In genomic region chr17:5238387-5239245, GRCm38 (mm10) we compare ENCODE assay signal across 8 mouse cellular contexts.
A peak's percentile ranks its signal among the peaks of the same experiment; 100 is the strongest.
DNase-seq lines count a peak whose midpoint lies in the region; ATAC-seq and TF ChIP-seq lines count a peak whose summit lies in the region.

No protein-coding gene starts in this region.

- peaks cover 60% of the 10 kb centered on the region for H3K4me1 ChIP-seq in bone marrow macrophage, adult 2 months (ENCODE audit: control insufficient read depth, insufficient read depth, low read length)
- peaks cover 18% of the 10 kb centered on the region for H3K4me1 ChIP-seq in liver, embryonic 12.5 days
- peaks cover 11% of the 10 kb centered on the region for H3K4me1 ChIP-seq in cerebellum, adult 2 months (ENCODE audit: control insufficient read depth, insufficient read depth, low read length)

- no peak for DNase-seq in layer of hippocampus, adult 2 months (ENCODE audit: low spot score in 2 of 2)
- DNase-seq in layer of hippocampus, postnatal 25 days (ENCODE audit: extremely low spot score in 1 of 2, low spot score in 1 of 2) = no peak
- peak; percentile 60 to 62 for DNase-seq in spleen, postnatal 36 days (ENCODE audit: low spot score in 2 of 2)
- DNase-seq in yolk sac, embryonic 10.5 days (ENCODE audit: low spot score) = no peak
- DNase-seq in embryo, embryonic 10.5 days (ENCODE audit: low spot score) = no peak
- no peak for DNase-seq in cerebellum, adult 2 months

- ATAC-seq in liver, embryonic 12.5 days = no peak

- H3K9ac ChIP-seq in liver, embryonic 12.5 days = no peak overlapping the region

- H3K9me3 ChIP-seq in liver, embryonic 12.5 days (replicated peaks) = no peaks in the 10 kb centered on the region

- no peak overlapping the region for H3K4me3 ChIP-seq in layer of hippocampus, adult 2 months
- H3K4me3 ChIP-seq in bone marrow macrophage, adult 2 months (ENCODE audit: insufficient read depth, low read length) = peak overlapping the region; percentile 37
- H3K4me3 ChIP-seq in liver, embryonic 12.5 days = no peak overlapping the region
- H3K4me3 ChIP-seq in cerebellum, adult 2 months (replicated peaks; ENCODE audit: insufficient read depth, low read depth, low read length) = no peak overlapping the region

- peak overlapping the region; percentile 44 for H3K27ac ChIP-seq in layer of hippocampus, adult 2 months
- H3K27ac ChIP-seq in bone marrow macrophage, adult 2 months (ENCODE audit: insufficient read depth, low read depth, low read length) = peak overlapping the region; percentile 98
- H3K27ac ChIP-seq in liver, embryonic 12.5 days = no peak overlapping the region
- H3K27ac ChIP-seq in cerebellum, adult 2 months (ENCODE audit: insufficient read depth, low read length) = no peak overlapping the region

- H3K4me2 ChIP-seq in liver, embryonic 12.5 days = peak overlapping the region; percentile 10; the same call in 1 of the 2 replicates

- no peak for TF ChIP-seq POLR2A in bone marrow macrophage, adult 2 months (IDR thresholded peaks at IDR 0.05; ENCODE audit: borderline replicate concordance, low read depth, low read length)
- no peak for TF ChIP-seq POLR2A in cerebellum, adult 2 months (IDR thresholded peaks at IDR 0.05; ENCODE audit: borderline replicate concordance, insufficient read depth, low read length)

- WGBS in liver, embryonic 12.5 days (ENCODE audit: insufficient replicate concordance) = 36% methylated on average over 16 of the region's 16 CpGs
- WGBS in cerebellum, adult 2 months = 72% methylated on average over 16 of the region's 16 CpGs

- H3K27me3 ChIP-seq in liver, embryonic 12.5 days (replicated peaks) = no peaks in the 10 kb centered on the region
- H3K27me3 ChIP-seq in cerebellum, adult 2 months (ENCODE audit: control insufficient read depth, insufficient read depth, low read length) = no peaks in the 10 kb centered on the region

- no peak for TF ChIP-seq CTCF in layer of hippocampus, adult 2 months (conservative IDR thresholded peaks at IDR 0.05)
- TF ChIP-seq CTCF in bone marrow macrophage, adult 2 months (IDR thresholded peaks at IDR 0.05; ENCODE audit: low read depth, low read length) = no peak
- TF ChIP-seq CTCF in cerebellum, adult 2 months (IDR thresholded peaks at IDR 0.05; ENCODE audit: borderline replicate concordance, insufficient read depth, low read depth, low read length) = no peak

- H3K36me3 ChIP-seq in liver, embryonic 12.5 days = peaks cover 4% of the 10 kb centered on the region; the same call in 1 of the 2 replicates

Comparison
In these comparisons a context has a peak if more than half of its experiments do, and no peak if none do; other contexts are left out.
1. DNase-seq: peak in spleen, postnatal 36 days (2 of 2); none in layer of hippocampus, adult 2 months (0 of 2), layer of hippocampus, postnatal 25 days (0 of 2), yolk sac, embryonic 10.5 days (single experiment), embryo, embryonic 10.5 days (single experiment) and cerebellum, adult 2 months (0 of 2).
2. H3K27ac ChIP-seq: peak in layer of hippocampus, adult 2 months (single experiment) and bone marrow macrophage, adult 2 months (single experiment); none in liver, embryonic 12.5 days (single experiment) and cerebellum, adult 2 months (single experiment).